Mouse (Mus musculus) myocyte (in vitro differentiated cells): ENCODE data around the gene Larp6. TPM values are rescaled to one million over a fixed set of nuclear protein-coding genes. Genes with fewer than 3 reads are reported as not detected.

Source experiments
- H3K27me3 ChIP-seq: one replicate; pipeline ENCODE4 v1.6.1; 2011; ENCODE audit not compliant: control insufficient read depth, insufficient read depth, insufficient read length
- H3K36me3 ChIP-seq: one replicate; pipeline ENCODE4 v1.6.1; 2011; ENCODE audit not compliant: control insufficient read depth, insufficient read depth
- H3K4me2 ChIP-seq: one replicate; pipeline ENCODE4 v1.6.1; 2011; ENCODE audit warnings: low read depth, control low read depth
- H3K4me3 ChIP-seq: one replicate; pipeline ENCODE4 v1.5.1; 2011; ENCODE audit warnings: mild to moderate bottlenecking, control low read depth, moderate library complexity
- H3K79me2 ChIP-seq: one replicate; pipeline ENCODE4 v1.6.1; 2011; ENCODE audit not compliant: control insufficient read depth, insufficient read depth
- H3ac ChIP-seq: one replicate; pipeline ENCODE4 v1.6.1; 2011; ENCODE audit not compliant: control insufficient read depth, insufficient read length
- CEBPB ChIP-seq: IDR thresholded peaks from 2 replicates; pipeline ENCODE4 v1.6.1; 2011; ENCODE audit warnings: mild to moderate bottlenecking, moderate library complexity; ENCODE audit not compliant: poor library complexity, insufficient read depth, severe bottlenecking
- E2F4 ChIP-seq: IDR thresholded peaks from one replicate; pipeline ENCODE4 v1.6.1; 2011; ENCODE audit warnings: mild to moderate bottlenecking, control low read depth, moderate library complexity; ENCODE audit not compliant: insufficient read depth
- MAX ChIP-seq: IDR thresholded peaks from one replicate; pipeline ENCODE4 v1.6.1; 2011; ENCODE audit warnings: low read depth, mild to moderate bottlenecking, control low read depth
- MYOD1 ChIP-seq, 3 experiments: IDR thresholded peaks; one replicate each; pipeline ENCODE4 v1.6.1; 2011; ENCODE audit warnings: control low read depth in 2 of 3, low read depth in 2 of 3, mild to moderate bottlenecking in 2 of 3, moderate library complexity in 1 of 3; ENCODE audit not compliant: insufficient read length in 2 of 3, control insufficient read depth in 1 of 3
- MYOG ChIP-seq, 3 experiments: IDR thresholded peaks; one replicate each; pipeline ENCODE4 v1.6.1; 2011; ENCODE audit warnings: control low read depth in 2 of 3, low read depth in 2 of 3, mild to moderate bottlenecking in 2 of 3; ENCODE audit not compliant: insufficient read length in 2 of 3, control insufficient read depth in 1 of 3, insufficient read depth in 1 of 3
- POLR2A ChIP-seq: IDR thresholded peaks from one replicate; pipeline ENCODE4 v1.6.1; 2011; ENCODE audit warnings: low read depth, mild to moderate bottlenecking, control low read depth, moderate library complexity; ENCODE audit not compliant: insufficient read length
- POLR2AphosphoS2 ChIP-seq: IDR thresholded peaks from one replicate; pipeline ENCODE4 v1.6.1; 2011; ENCODE audit warnings: low read depth, control low read depth; ENCODE audit not compliant: insufficient read length
- REST ChIP-seq: IDR thresholded peaks from one replicate; pipeline ENCODE4 v1.6.1; 2011; ENCODE audit warnings: mild to moderate bottlenecking, control low read depth, moderate library complexity; ENCODE audit not compliant: insufficient read depth, insufficient read length
- SRF ChIP-seq: IDR thresholded peaks from one replicate; pipeline ENCODE4 v1.6.1; 2011; ENCODE audit warnings: low read depth; ENCODE audit not compliant: control insufficient read depth, insufficient read length
- TCF12 ChIP-seq: IDR thresholded peaks from one replicate; pipeline ENCODE4 v1.6.1; 2011; ENCODE audit warnings: mild to moderate bottlenecking, control low read depth; ENCODE audit not compliant: poor library complexity, insufficient read depth, severe bottlenecking
- TCF3 ChIP-seq: IDR thresholded peaks from one replicate; pipeline ENCODE4 v1.6.1; 2011; ENCODE audit warnings: low read depth, control low read depth; ENCODE audit not compliant: insufficient read length
- USF1 ChIP-seq: IDR thresholded peaks from one replicate; pipeline ENCODE4 v1.6.1; 2011; ENCODE audit warnings: low read depth, mild to moderate bottlenecking, control low read depth, moderate library complexity
- polyA plus RNA-seq: library from polyadenylated mRNA; unstranded; fragments of >200 nt; fragmentation: generic; extraction: Trizol; gene quantifications from one replicate; pipeline ENCODE4 v1.2.1, GENCODE M21; 2012; ENCODE audit warnings: missing spikeins

Gene Larp6
- polyA plus RNA-seq, 1 experiment, result 0.83 TPM

GRCm38 (mm10) chr9:60747672-60748071 is 34.9 kb downstream of the Larp6 start:
- H3K4me3 ChIP-seq, result no peak overlapping the region
- TF ChIP-seq TCF3, result no peak
- TF ChIP-seq POLR2A, result no peak
- no peak for TF ChIP-seq E2F4
- TF ChIP-seq REST, result no peak
- TF ChIP-seq USF1, result no peak
- TF ChIP-seq TCF12, result no peak
- TF ChIP-seq POLR2AphosphoS2, result no peak
- TF ChIP-seq SRF, result no peak
- TF ChIP-seq MYOG (IDR thresholded peaks at IDR 0.05; ENCODE audit: control insufficient read depth in 1 of 3, insufficient read depth in 1 of 3, insufficient read length in 2 of 3, low read depth in 2 of 3), result no peak
- no peak for TF ChIP-seq MAX
- TF ChIP-seq MYOD1 (IDR thresholded peaks at IDR 0.05; ENCODE audit: control insufficient read depth in 1 of 3, insufficient read length in 2 of 3, low read depth in 2 of 3), result no peak
- TF ChIP-seq CEBPB, result no peak
- H3K79me2 ChIP-seq, result no peaks in the 10 kb centered on the region
- no peak overlapping the region for H3ac ChIP-seq
- H3K36me3 ChIP-seq, result no peaks in the 10 kb centered on the region
- H3K4me2 ChIP-seq, result no peak overlapping the region
- no peaks in the 10 kb centered on the region for H3K27me3 ChIP-seq

- TF ChIP-seq TCF12 (no peak), MYOD1 (IDR thresholded peaks at IDR 0.05; ENCODE audit: control insufficient read depth in 1 of 3, insufficient read length in 2 of 3, low read depth in 2 of 3) (no peak), REST (no peak), USF1 (no peak), CEBPB (no peak), SRF (no peak), TCF3 (no peak), E2F4 (no peak), POLR2A (no peak)
- Histone ChIP-seq H3K79me2 (no peaks in the 10 kb centered on the region), H3K4me2 (no peak overlapping the region), H3K27me3 (no peaks in the 10 kb centered on the region), H3ac (no peak overlapping the region), H3K4me3 (no peak overlapping the region), H3K36me3 (no peaks in the 10 kb centered on the region)
Measured at GRCm38 (mm10) chr9:60748191-60748590, 35.4 kb downstream of the Larp6 start.

- H3K4me3 ChIP-seq, result no peak overlapping the region
- no peak overlapping the region for H3ac ChIP-seq
- TF ChIP-seq MYOG (IDR thresholded peaks at IDR 0.05; ENCODE audit: control insufficient read depth in 1 of 3, insufficient read depth in 1 of 3, insufficient read length in 2 of 3, low read depth in 2 of 3) (no peak), CEBPB (no peak), USF1 (no peak), POLR2AphosphoS2 (no peak), E2F4 (no peak), REST (no peak), MAX (no peak), MYOD1 (IDR thresholded peaks at IDR 0.05; ENCODE audit: control insufficient read depth in 1 of 3, insufficient read length in 2 of 3, low read depth in 2 of 3) (no peak), TCF12 (no peak), POLR2A (no peak), TCF3 (no peak), SRF (no peak)
- no peaks in the 10 kb centered on the region for H3K27me3 ChIP-seq
- no peaks in the 10 kb centered on the region for H3K36me3 ChIP-seq
- H3K4me2 ChIP-seq, result no peak overlapping the region
- H3K79me2 ChIP-seq, result no peaks in the 10 kb centered on the region
Measured at GRCm38 (mm10) chr9:60749105-60749504, 36.3 kb downstream of the Larp6 start.

- TF ChIP-seq MYOG (IDR thresholded peaks at IDR 0.05; ENCODE audit: control insufficient read depth in 1 of 3, insufficient read depth in 1 of 3, insufficient read length in 2 of 3, low read depth in 2 of 3) (peak in 1 of 3 experiments; percentile 75), SRF (no peak), E2F4 (no peak), MYOD1 (IDR thresholded peaks at IDR 0.05; ENCODE audit: control insufficient read depth in 1 of 3, insufficient read length in 2 of 3, low read depth in 2 of 3) (peak in 2 of 3 experiments; percentile 56 to 84)
- no peaks in the 10 kb centered on the region for H3K27me3 ChIP-seq
Measured at GRCm38 (mm10) chr9:60751098-60751497, 38.3 kb downstream of the Larp6 start.

GRCm38 (mm10) chr9:60751971-60752370 is 39.2 kb downstream of the Larp6 start:
- no peak overlapping the region for H3ac ChIP-seq
- TF ChIP-seq POLR2AphosphoS2 (no peak), USF1 (no peak), TCF3 (no peak), CEBPB (no peak), POLR2A (no peak), MAX (no peak), REST (no peak), MYOG (IDR thresholded peaks at IDR 0.05; ENCODE audit: control insufficient read depth in 1 of 3, insufficient read depth in 1 of 3, insufficient read length in 2 of 3, low read depth in 2 of 3) (no peak)
- H3K27me3 ChIP-seq, result no peaks in the 10 kb centered on the region
- no peaks in the 10 kb centered on the region for H3K36me3 ChIP-seq
- no peak overlapping the region for H3K4me2 ChIP-seq
- no peak overlapping the region for H3K4me3 ChIP-seq
- H3K79me2 ChIP-seq, result no peaks in the 10 kb centered on the region

More at GRCm38 (mm10) chr9:60751098-60751497, 38.3 kb downstream of the Larp6 start:
- Histone ChIP-seq H3K36me3 (no peaks in the 10 kb centered on the region), H3K4me2 (no peak overlapping the region), H3ac (no peak overlapping the region), H3K4me3 (no peak overlapping the region), H3K79me2 (no peaks in the 10 kb centered on the region)
